Mouse (Mus musculus) myocyte (in vitro differentiated cells): Measurements from ENCODE around the gene Rpl3. TPM values are rescaled to one million over a fixed set of nuclear protein-coding genes. Genes with fewer than 3 reads are reported as not detected.

Experiments used
- H3K27me3 ChIP-seq: one replicate; pipeline ENCODE4 v1.6.1; 2011; ENCODE audit not compliant: control insufficient read depth, insufficient read depth, insufficient read length
- H3K36me3 ChIP-seq: one replicate; pipeline ENCODE4 v1.6.1; 2011; ENCODE audit not compliant: control insufficient read depth, insufficient read depth
- H3K4me2 ChIP-seq: one replicate; pipeline ENCODE4 v1.6.1; 2011; ENCODE audit warnings: low read depth, control low read depth
- H3K4me3 ChIP-seq: one replicate; pipeline ENCODE4 v1.5.1; 2011; ENCODE audit warnings: mild to moderate bottlenecking, control low read depth, moderate library complexity
- H3K79me2 ChIP-seq: one replicate; pipeline ENCODE4 v1.6.1; 2011; ENCODE audit not compliant: control insufficient read depth, insufficient read depth
- H3ac ChIP-seq: one replicate; pipeline ENCODE4 v1.6.1; 2011; ENCODE audit not compliant: control insufficient read depth, insufficient read length
- CEBPB ChIP-seq: IDR thresholded peaks from 2 replicates; pipeline ENCODE4 v1.6.1; 2011; ENCODE audit warnings: mild to moderate bottlenecking, moderate library complexity; ENCODE audit not compliant: poor library complexity, insufficient read depth, severe bottlenecking
- E2F4 ChIP-seq: IDR thresholded peaks from one replicate; pipeline ENCODE4 v1.6.1; 2011; ENCODE audit warnings: mild to moderate bottlenecking, control low read depth, moderate library complexity; ENCODE audit not compliant: insufficient read depth
- MAX ChIP-seq: IDR thresholded peaks from one replicate; pipeline ENCODE4 v1.6.1; 2011; ENCODE audit warnings: low read depth, mild to moderate bottlenecking, control low read depth
- MYOD1 ChIP-seq, 3 experiments: IDR thresholded peaks; one replicate each; pipeline ENCODE4 v1.6.1; 2011; ENCODE audit warnings: control low read depth in 2 of 3, low read depth in 2 of 3, mild to moderate bottlenecking in 2 of 3, moderate library complexity in 1 of 3; ENCODE audit not compliant: insufficient read length in 2 of 3, control insufficient read depth in 1 of 3
- MYOG ChIP-seq, 3 experiments: IDR thresholded peaks; one replicate each; pipeline ENCODE4 v1.6.1; 2011; ENCODE audit warnings: control low read depth in 2 of 3, low read depth in 2 of 3, mild to moderate bottlenecking in 2 of 3; ENCODE audit not compliant: insufficient read length in 2 of 3, control insufficient read depth in 1 of 3, insufficient read depth in 1 of 3
- POLR2A ChIP-seq: IDR thresholded peaks from one replicate; pipeline ENCODE4 v1.6.1; 2011; ENCODE audit warnings: low read depth, mild to moderate bottlenecking, control low read depth, moderate library complexity; ENCODE audit not compliant: insufficient read length
- POLR2AphosphoS2 ChIP-seq: IDR thresholded peaks from one replicate; pipeline ENCODE4 v1.6.1; 2011; ENCODE audit warnings: low read depth, control low read depth; ENCODE audit not compliant: insufficient read length
- REST ChIP-seq: IDR thresholded peaks from one replicate; pipeline ENCODE4 v1.6.1; 2011; ENCODE audit warnings: mild to moderate bottlenecking, control low read depth, moderate library complexity; ENCODE audit not compliant: insufficient read depth, insufficient read length
- SRF ChIP-seq: IDR thresholded peaks from one replicate; pipeline ENCODE4 v1.6.1; 2011; ENCODE audit warnings: low read depth; ENCODE audit not compliant: control insufficient read depth, insufficient read length
- TCF12 ChIP-seq: IDR thresholded peaks from one replicate; pipeline ENCODE4 v1.6.1; 2011; ENCODE audit warnings: mild to moderate bottlenecking, control low read depth; ENCODE audit not compliant: poor library complexity, insufficient read depth, severe bottlenecking
- TCF3 ChIP-seq: IDR thresholded peaks from one replicate; pipeline ENCODE4 v1.6.1; 2011; ENCODE audit warnings: low read depth, control low read depth; ENCODE audit not compliant: insufficient read length
- USF1 ChIP-seq: IDR thresholded peaks from one replicate; pipeline ENCODE4 v1.6.1; 2011; ENCODE audit warnings: low read depth, mild to moderate bottlenecking, control low read depth, moderate library complexity
- polyA plus RNA-seq: library from polyadenylated mRNA; unstranded; fragments of >200 nt; fragmentation: generic; extraction: Trizol; gene quantifications from one replicate; pipeline ENCODE4 v1.2.1, GENCODE M21; 2012; ENCODE audit warnings: missing spikeins

Rpl3 gene
- polyA plus RNA-seq, 1 experiment: 1,089 TPM

GRCm38 (mm10) chr15:80034366-80034765 lies 57.3 kb downstream of the Rpl3 start:
- Histone ChIP-seq H3K79me2 (no peaks in the 10 kb centered on the region), H3ac (no peak overlapping the region), H3K36me3 (no peaks in the 10 kb centered on the region), H3K4me2 (no peak overlapping the region), H3K4me3 (no peak overlapping the region), H3K27me3 (no peaks in the 10 kb centered on the region)
- TF ChIP-seq E2F4: no peak
- no peak for TF ChIP-seq MYOD1 (IDR thresholded peaks at IDR 0.05; ENCODE audit: control insufficient read depth in 1 of 3, insufficient read length in 2 of 3, low read depth in 2 of 3)
- TF ChIP-seq CEBPB: no peak
- no peak for TF ChIP-seq MYOG (IDR thresholded peaks at IDR 0.05; ENCODE audit: control insufficient read depth in 1 of 3, insufficient read depth in 1 of 3, insufficient read length in 2 of 3, low read depth in 2 of 3)
- TF ChIP-seq POLR2A: no peak
- no peak for TF ChIP-seq TCF12
- TF ChIP-seq SRF: no peak
- TF ChIP-seq REST: no peak
- TF ChIP-seq POLR2AphosphoS2: no peak
- TF ChIP-seq USF1: no peak
- no peak for TF ChIP-seq MAX
- TF ChIP-seq TCF3: no peak

GRCm38 (mm10) chr15:80031133-80031532 lies 60.5 kb downstream of the Rpl3 start:
- H3K27me3 ChIP-seq: no peaks in the 10 kb centered on the region
- H3ac ChIP-seq: no peak overlapping the region
- H3K4me3 ChIP-seq: no peak overlapping the region
- no peak for TF ChIP-seq TCF3
- TF ChIP-seq MYOD1 (IDR thresholded peaks at IDR 0.05; ENCODE audit: control insufficient read depth in 1 of 3, insufficient read length in 2 of 3, low read depth in 2 of 3): no peak
- TF ChIP-seq SRF: no peak
- no peaks in the 10 kb centered on the region for H3K79me2 ChIP-seq
- no peaks in the 10 kb centered on the region for H3K36me3 ChIP-seq
- no peak overlapping the region for H3K4me2 ChIP-seq

GRCm38 (mm10) chr15:80030399-80030798 lies 61.3 kb downstream of the Rpl3 start:
- Histone ChIP-seq H3K4me3 (no peak overlapping the region), H3K4me2 (no peak overlapping the region), H3K79me2 (no peaks in the 10 kb centered on the region), H3K27me3 (no peaks in the 10 kb centered on the region), H3K36me3 (no peaks in the 10 kb centered on the region), H3ac (no peak overlapping the region)
- TF ChIP-seq SRF (no peak), E2F4 (no peak), TCF12 (no peak), TCF3 (no peak), MYOG (IDR thresholded peaks at IDR 0.05; ENCODE audit: control insufficient read depth in 1 of 3, insufficient read depth in 1 of 3, insufficient read length in 2 of 3, low read depth in 2 of 3) (no peak), MAX (no peak), REST (no peak), POLR2AphosphoS2 (no peak), USF1 (no peak), POLR2A (no peak), CEBPB (no peak), MYOD1 (IDR thresholded peaks at IDR 0.05; ENCODE audit: control insufficient read depth in 1 of 3, insufficient read length in 2 of 3, low read depth in 2 of 3) (no peak)

- Histone ChIP-seq H3K79me2 (no peaks in the 10 kb centered on the region), H3K36me3 (no peaks in the 10 kb centered on the region), H3K27me3 (no peaks in the 10 kb centered on the region), H3K4me2 (no peak overlapping the region), H3ac (no peak overlapping the region), H3K4me3 (no peak overlapping the region)
- TF ChIP-seq CEBPB (no peak), SRF (no peak), TCF12 (no peak), POLR2A (no peak), POLR2AphosphoS2 (no peak), REST (no peak), TCF3 (no peak), E2F4 (no peak), MYOD1 (IDR thresholded peaks at IDR 0.05; ENCODE audit: control insufficient read depth in 1 of 3, insufficient read length in 2 of 3, low read depth in 2 of 3) (no peak), MAX (no peak), USF1 (no peak), MYOG (IDR thresholded peaks at IDR 0.05; ENCODE audit: control insufficient read depth in 1 of 3, insufficient read depth in 1 of 3, insufficient read length in 2 of 3, low read depth in 2 of 3) (no peak)
These were observed 62.8 kb downstream of the Rpl3 start for GRCm38 (mm10) chr15:80028862-80029261.

Other genes starting within 250 kb of the Rpl3 start
- 10.0 TPM for gene Apobec3, start 200.2 kb downstream of the Rpl3 start, polyA plus RNA-seq
- gene Cbx7, start 120.7 kb downstream of the Rpl3 start, polyA plus RNA-seq: 4.7 TPM
- gene Pdgfb, start 76.9 kb downstream of the Rpl3 start, polyA plus RNA-seq: 21.7 TPM
- 54.7 TPM for gene Syngr1, start 534 bp downstream of the Rpl3 start, polyA plus RNA-seq
- gene Tab1, start 41.3 kb upstream of the Rpl3 start, polyA plus RNA-seq: 33.3 TPM
- 9.7 TPM for gene Mgat3, start 81.9 kb upstream of the Rpl3 start, polyA plus RNA-seq
- 24.3 TPM for gene Mief1, start 142.2 kb upstream of the Rpl3 start, polyA plus RNA-seq
- gene AC140267.1, start 144.0 kb upstream of the Rpl3 start, polyA plus RNA-seq: not detected
- 1,038 TPM for gene Atf4, start 163.3 kb upstream of the Rpl3 start, polyA plus RNA-seq
- 144 TPM for gene Rps19bp1, start 172.4 kb upstream of the Rpl3 start, polyA plus RNA-seq
- gene Cacna1i, start 195.4 kb upstream of the Rpl3 start, polyA plus RNA-seq: 0.04 TPM